Mouse (Mus musculus): ENCODE measurements around the gene Slc50a1. TPM values are rescaled to one million over a fixed set of nuclear protein-coding genes. Genes with fewer than 3 reads are reported as not detected.

The Slc50a1 gene
- polyA plus RNA-seq, 1 experiment: 91.5 TPM

DNA sequence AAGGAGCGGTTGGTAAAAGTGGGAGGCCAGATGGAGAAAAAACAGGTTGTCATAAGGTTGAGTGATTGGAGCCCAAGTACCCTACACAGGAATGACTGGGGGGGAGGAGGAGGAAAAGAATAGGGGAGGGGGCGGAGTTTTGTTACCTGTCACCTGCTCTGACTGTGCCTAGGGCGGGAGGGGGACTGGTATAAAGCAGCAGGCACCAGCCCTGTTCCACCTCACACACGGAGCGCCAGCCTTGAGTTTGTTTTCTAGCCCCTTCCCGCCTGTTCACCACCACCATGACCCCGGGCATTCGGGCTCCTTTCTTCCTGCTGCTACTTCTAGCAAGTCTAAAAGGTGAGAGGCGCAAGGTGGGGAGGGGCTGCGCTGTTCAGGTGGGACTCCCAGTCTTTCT is 41.5 kb downstream of the Slc50a1 start, which contains the start of gene Muc1:
Gene Muc1, plus strand, starts transcription at position 222 of the 400 bp plus-strand sequence.
- Histone ChIP-seq H3K4me1 (ENCODE audit: control insufficient read depth, insufficient read depth, low read length) (0 out of 2 replicates have a peak, but pooled peaks cover 8% of the 10 kb centered on the region), H3K4me3 (ENCODE audit: insufficient read depth, low read length) (peak within 1 kb of the TSS; percentile 26), H3K27ac (ENCODE audit: insufficient read depth, low read length) (peak within 1 kb of the TSS; percentile 87)
- TF ChIP-seq POLR2A (IDR thresholded peaks at IDR 0.05; ENCODE audit: low read depth, low read length): no peak
- TF ChIP-seq CTCF (IDR thresholded peaks at IDR 0.05; ENCODE audit: borderline replicate concordance, insufficient read depth, low read length): no peak

DNA sequence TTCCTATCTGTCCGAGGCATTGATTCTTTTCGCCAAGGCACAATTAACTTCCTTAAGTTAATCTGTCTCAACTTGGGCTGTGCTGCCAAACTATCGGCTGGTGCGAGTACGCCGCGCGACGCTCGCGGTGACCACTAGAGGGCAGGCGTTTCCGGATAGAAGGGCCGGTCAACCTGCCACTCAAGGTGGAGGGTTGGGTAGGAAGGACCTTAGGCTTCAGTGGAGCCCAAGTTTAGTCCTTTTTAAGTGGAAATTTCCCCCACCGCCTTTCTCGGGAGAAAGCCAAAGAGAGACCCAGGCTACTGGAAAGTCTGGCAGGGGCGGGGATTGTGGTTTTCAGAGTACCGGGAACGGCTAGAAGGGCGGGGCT is 42.2 kb downstream of the Slc50a1 start:
- TF ChIP-seq CTCF (IDR thresholded peaks at IDR 0.05; ENCODE audit: borderline replicate concordance, insufficient read depth, low read length) (peak; percentile 84), POLR2A (IDR thresholded peaks at IDR 0.05; ENCODE audit: low read depth, low read length) (no peak; the same call in 1 of the 2 replicates)
- Histone ChIP-seq H3K4me3 (ENCODE audit: insufficient read depth, low read length) (peak overlapping the region; percentile 26), H3K4me1 (ENCODE audit: control insufficient read depth, insufficient read depth, low read length) (0 out of 2 replicates have a peak, but pooled peaks cover 8% of the 10 kb centered on the region), H3K27ac (ENCODE audit: insufficient read depth, low read length) (peak overlapping the region; percentile 87)

DNA sequence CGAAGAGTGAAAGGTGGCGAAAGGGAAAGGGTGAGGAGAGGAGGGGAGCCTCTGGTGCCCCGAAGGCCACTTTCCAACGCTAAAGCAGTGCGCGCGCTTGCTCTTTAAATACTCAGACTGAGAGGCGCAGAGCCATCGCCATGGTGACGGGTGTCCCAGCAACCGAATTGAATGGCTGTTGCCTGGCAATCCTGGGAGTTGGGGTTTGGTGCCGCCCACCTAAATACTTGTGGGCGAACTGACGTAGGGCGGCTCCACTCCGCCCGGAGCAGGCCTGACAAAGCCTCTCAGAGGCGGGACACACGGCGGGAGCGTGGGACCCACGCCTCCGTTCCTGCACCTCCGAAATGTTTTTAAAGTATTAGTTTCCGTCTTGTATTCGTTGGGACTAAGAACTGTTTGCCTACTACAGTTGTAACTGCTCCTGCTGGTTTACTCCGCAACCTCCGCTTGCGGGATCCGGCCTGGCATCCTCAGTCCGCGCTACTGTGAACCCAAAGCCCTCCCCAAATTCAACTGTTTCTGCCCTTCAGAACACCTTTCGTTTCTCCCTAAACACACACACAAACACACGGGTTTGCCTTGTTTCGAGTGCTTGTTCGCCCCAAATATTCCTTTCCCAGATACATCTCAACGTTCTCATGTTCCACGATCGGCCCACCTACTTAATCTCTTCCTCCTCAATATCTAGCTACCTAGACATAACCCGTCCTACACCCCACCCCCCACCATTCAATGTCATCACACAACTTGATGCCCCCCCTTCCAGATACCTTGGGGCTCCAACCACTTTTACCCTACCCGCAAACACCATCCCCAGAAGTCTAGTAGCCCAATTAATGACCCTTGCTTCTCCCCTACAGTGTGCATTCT is 42.8 kb downstream of the Slc50a1 start:
- TF ChIP-seq CTCF (IDR thresholded peaks at IDR 0.05; ENCODE audit: borderline replicate concordance, insufficient read depth, low read length) (no peak), POLR2A (IDR thresholded peaks at IDR 0.05; ENCODE audit: low read depth, low read length) (peak; percentile 72)
- peak overlapping the region; percentile 87 for H3K27ac ChIP-seq (ENCODE audit: insufficient read depth, low read length)
- H3K4me1 ChIP-seq (ENCODE audit: control insufficient read depth, insufficient read depth, low read length): 0 out of 2 replicates have a peak, but pooled peaks cover 8% of the 10 kb centered on the region
- H3K4me3 ChIP-seq (ENCODE audit: insufficient read depth, low read length): peak overlapping the region; percentile 26

DNA sequence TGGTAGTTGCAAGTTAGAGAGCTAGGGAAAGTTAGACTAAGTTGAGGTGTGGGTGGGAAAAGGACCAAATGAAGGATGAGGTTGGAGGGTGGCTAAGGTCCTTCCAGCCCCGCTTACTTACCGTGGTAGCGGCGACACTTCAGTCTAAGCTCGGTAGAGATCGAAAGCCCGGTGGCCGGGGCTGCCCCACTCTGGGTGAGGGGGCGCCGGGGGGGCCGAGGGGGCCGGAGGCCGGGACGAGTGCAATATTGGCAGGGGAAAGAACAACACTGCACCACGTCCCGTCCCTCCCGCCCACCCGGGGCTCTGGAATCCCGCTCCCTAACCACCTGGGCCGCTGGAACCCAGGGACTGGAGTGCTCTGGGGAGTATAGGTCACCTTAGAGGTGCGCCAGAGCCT is 43.5 kb downstream of the Slc50a1 start, which contains the start of gene Mtx1:
Gene Mtx1, minus strand, starts transcription at position 189 of the 400 bp plus-strand sequence.
- Histone ChIP-seq H3K27ac (ENCODE audit: insufficient read depth, low read length) (peak within 1 kb of the TSS; percentile 87), H3K4me1 (ENCODE audit: control insufficient read depth, insufficient read depth, low read length) (0 out of 2 replicates have a peak, but pooled peaks cover 8% of the 10 kb centered on the region), H3K4me3 (ENCODE audit: insufficient read depth, low read length) (peak within 1 kb of the TSS; percentile 26)
- TF ChIP-seq POLR2A (IDR thresholded peaks at IDR 0.05; ENCODE audit: low read depth, low read length) (no peak), CTCF (IDR thresholded peaks at IDR 0.05; ENCODE audit: borderline replicate concordance, insufficient read depth, low read length) (no peak)

DNA sequence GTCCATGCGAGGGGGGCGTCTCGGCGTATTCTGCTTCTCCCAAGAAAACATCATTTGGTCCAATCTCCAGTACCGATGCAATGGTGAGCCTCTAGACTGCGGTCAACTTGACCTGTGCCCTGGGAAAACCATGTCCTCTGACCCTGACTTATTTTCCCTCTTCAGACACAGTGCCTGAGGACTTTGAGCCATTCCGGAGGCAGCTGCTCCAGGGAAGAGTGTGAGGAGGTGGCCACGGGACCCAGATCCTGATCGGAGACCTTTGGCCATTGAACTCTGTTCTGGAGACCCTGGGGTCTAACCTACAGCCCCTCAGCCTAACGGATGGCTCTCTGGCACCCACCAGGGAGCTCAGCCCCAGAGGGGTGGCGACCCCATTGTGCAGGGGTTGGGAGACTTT is 44.0 kb downstream of the Slc50a1 start:
- H3K4me3 ChIP-seq (ENCODE audit: insufficient read depth, low read length): no peak overlapping the region
- H3K27ac ChIP-seq (ENCODE audit: insufficient read depth, low read length): no peak overlapping the region
- TF ChIP-seq POLR2A (IDR thresholded peaks at IDR 0.05; ENCODE audit: low read depth, low read length) (no peak), CTCF (IDR thresholded peaks at IDR 0.05; ENCODE audit: borderline replicate concordance, insufficient read depth, low read length) (no peak)
- H3K4me1 ChIP-seq (ENCODE audit: control insufficient read depth, insufficient read depth, low read length): 0 out of 2 replicates have a peak, but pooled peaks cover 8% of the 10 kb centered on the region

DNA sequence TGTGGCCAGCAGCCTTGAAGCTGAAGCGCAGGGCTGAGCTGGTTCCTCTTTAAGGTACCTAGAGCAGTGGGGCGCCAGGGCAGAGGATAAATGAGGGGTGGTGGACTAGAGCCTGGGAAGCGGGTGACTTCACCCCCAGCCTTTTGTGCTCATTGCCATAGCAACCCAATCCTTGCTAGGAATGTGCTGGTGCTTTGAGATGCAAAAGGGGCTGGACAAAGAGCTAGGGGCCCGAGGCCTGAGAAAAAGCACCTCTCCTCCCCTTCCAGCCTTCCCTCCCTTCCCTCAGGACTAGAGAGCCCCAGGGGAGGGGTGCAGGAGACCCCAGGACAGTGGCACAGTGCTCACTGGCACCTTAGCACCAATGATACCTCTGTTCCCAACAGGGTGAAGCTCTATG is 44.5 kb downstream of the Slc50a1 start:
- Histone ChIP-seq H3K4me3 (ENCODE audit: insufficient read depth, low read length) (no peak overlapping the region), H3K4me1 (ENCODE audit: control insufficient read depth, insufficient read depth, low read length) (0 out of 2 replicates have a peak, but pooled peaks cover 8% of the 10 kb centered on the region), H3K27ac (ENCODE audit: insufficient read depth, low read length) (no peak overlapping the region)
- TF ChIP-seq CTCF (IDR thresholded peaks at IDR 0.05; ENCODE audit: borderline replicate concordance, insufficient read depth, low read length): no peak
- no peak for TF ChIP-seq POLR2A (IDR thresholded peaks at IDR 0.05; ENCODE audit: low read depth, low read length)

DNA sequence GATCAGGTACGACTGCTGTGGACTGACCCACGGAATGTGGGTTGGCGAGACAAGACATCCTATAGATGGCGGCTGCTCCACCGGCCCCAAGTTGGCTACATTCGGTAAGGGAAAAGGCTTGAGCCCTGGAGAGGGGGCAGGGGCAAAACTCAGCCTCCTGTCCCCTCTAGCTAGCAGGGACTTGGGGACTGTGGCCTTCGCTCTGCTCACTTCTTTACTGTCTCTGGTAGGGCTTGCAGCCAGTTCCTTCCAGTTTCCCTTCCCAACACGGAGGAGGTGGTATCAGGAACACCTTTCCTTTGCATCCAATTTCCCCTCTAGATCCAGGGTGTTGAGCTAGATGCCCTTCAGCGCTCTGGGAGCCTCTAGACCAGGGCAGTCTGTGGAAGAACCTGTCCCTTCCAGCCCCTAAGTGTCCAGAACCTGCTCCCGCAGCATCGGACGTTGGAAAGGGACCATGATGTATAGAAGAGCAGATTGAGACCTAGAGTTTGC is 45.0 kb downstream of the Slc50a1 start:
- H3K4me1 ChIP-seq (ENCODE audit: control insufficient read depth, insufficient read depth, low read length): 0 out of 2 replicates have a peak, but pooled peaks cover 8% of the 10 kb centered on the region
- no peak overlapping the region for H3K4me3 ChIP-seq (ENCODE audit: insufficient read depth, low read length)
- H3K27ac ChIP-seq (ENCODE audit: insufficient read depth, low read length): no peak overlapping the region
- TF ChIP-seq CTCF (IDR thresholded peaks at IDR 0.05; ENCODE audit: borderline replicate concordance, insufficient read depth, low read length) (no peak), POLR2A (IDR thresholded peaks at IDR 0.05; ENCODE audit: low read depth, low read length) (no peak)

DNA sequence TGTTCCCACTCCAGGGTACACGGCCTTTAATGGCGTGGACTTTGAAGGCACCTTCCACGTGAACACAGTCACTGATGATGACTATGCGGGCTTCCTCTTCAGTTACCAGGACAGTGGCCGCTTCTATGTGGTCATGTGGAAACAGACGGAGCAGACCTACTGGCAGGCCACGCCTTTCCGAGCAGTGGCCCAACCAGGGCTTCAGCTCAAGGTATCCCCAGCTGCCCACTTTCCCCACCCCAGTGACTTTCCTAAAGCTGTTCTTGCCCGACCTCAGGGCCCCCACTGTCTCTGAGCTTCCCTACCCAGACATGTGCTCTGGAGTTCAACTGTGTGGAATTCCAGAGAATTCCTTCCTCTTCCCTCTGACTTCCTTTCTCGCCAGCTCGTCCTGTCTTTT is 45.6 kb downstream of the Slc50a1 start:
- Histone ChIP-seq H3K27ac (ENCODE audit: insufficient read depth, low read length) (no peak overlapping the region), H3K4me1 (ENCODE audit: control insufficient read depth, insufficient read depth, low read length) (0 out of 2 replicates have a peak, but pooled peaks cover 8% of the 10 kb centered on the region), H3K4me3 (ENCODE audit: insufficient read depth, low read length) (no peak overlapping the region)
- TF ChIP-seq POLR2A (IDR thresholded peaks at IDR 0.05; ENCODE audit: low read depth, low read length) (no peak), CTCF (IDR thresholded peaks at IDR 0.05; ENCODE audit: borderline replicate concordance, insufficient read depth, low read length) (no peak)

DNA sequence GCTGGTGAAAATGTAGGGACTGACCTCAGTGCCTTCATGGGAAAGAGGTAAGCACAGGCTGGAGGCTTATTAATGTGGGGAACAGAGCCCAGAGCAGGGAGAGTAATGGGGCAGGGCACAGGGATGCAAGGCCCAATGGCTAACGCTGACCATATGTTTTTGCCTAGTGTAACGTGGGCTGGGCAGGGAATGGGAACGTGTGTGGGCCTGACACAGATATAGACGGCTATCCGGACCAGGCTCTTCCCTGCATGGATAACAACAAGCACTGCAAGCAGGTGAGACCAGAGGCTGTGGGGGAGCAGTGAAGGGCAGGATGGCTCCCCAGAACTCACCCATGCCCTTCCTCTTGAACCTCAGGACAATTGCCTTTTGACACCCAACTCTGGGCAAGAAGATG is 49.2 kb downstream of the Slc50a1 start:
- H3K27ac ChIP-seq (ENCODE audit: insufficient read depth, low read length): no peak overlapping the region
- TF ChIP-seq CTCF (IDR thresholded peaks at IDR 0.05; ENCODE audit: borderline replicate concordance, insufficient read depth, low read length) (no peak), POLR2A (IDR thresholded peaks at IDR 0.05; ENCODE audit: low read depth, low read length) (no peak)
- H3K4me3 ChIP-seq (ENCODE audit: insufficient read depth, low read length): no peak overlapping the region
- 0 out of 2 replicates have a peak, but pooled peaks cover 2% of the 10 kb centered on the region for H3K4me1 ChIP-seq (ENCODE audit: control insufficient read depth, insufficient read depth, low read length)

DNA sequence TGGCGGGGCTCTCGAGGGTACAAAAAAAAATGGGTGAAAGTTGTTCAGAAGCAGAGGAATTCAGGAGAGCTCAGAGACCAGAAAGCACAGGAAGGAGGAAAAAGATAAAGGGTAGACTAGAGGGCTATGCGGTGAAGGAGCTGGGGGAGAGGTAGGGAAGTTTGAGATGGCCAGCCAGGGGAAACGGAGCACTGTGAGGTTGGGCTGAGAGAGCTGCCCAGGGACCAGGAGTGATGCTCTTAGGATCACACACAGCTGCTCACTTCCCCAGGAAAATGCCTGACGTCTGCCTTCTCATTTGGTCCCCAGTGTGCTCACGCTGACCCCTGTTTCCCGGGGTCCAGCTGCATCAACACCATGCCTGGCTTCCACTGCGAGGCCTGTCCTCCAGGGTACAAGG is 50.8 kb downstream of the Slc50a1 start:
- H3K4me1 ChIP-seq (ENCODE audit: control insufficient read depth, insufficient read depth, low read length): no peaks in the 10 kb centered on the region
- H3K4me3 ChIP-seq (ENCODE audit: insufficient read depth, low read length): no peak overlapping the region
- H3K27ac ChIP-seq (ENCODE audit: insufficient read depth, low read length): no peak overlapping the region
- TF ChIP-seq CTCF (IDR thresholded peaks at IDR 0.05; ENCODE audit: borderline replicate concordance, insufficient read depth, low read length) (no peak), POLR2A (IDR thresholded peaks at IDR 0.05; ENCODE audit: low read depth, low read length) (no peak)
